Mouse (Mus musculus) MEL (cell line): ENCODE data around the gene C730034F03Rik. TPM values are rescaled to one million over a fixed set of nuclear protein-coding genes. Genes with fewer than 3 reads are reported as not detected.

Experiments used
- DNase-seq: peaks from one replicate; pipeline ENCODE4 v3.0.0; 2011; ENCODE audit warnings: low read depth, low spot score
- H3K27ac ChIP-seq: 2 replicates; pipeline ENCODE4 v1.5.1; 2012; ENCODE audit warnings: low read depth, mild to moderate bottlenecking, control low read depth, low read length, moderate library complexity; ENCODE audit not compliant: control insufficient read depth
- H3K27me3 ChIP-seq, 2 experiments: fragments of 150-350 bp in 1 of 2; sonication (generic) in 1 of 2; 2 replicates each; pipeline ENCODE4 v1.6.1; 2012; ENCODE audit warnings: low read length in 2 of 2, mild to moderate bottlenecking in 2 of 2, improper control_type of control experiment in 1 of 2, moderate library complexity in 1 of 2; ENCODE audit not compliant: insufficient read depth in 2 of 2, control insufficient read depth in 1 of 2
- H3K36me3 ChIP-seq, 2 experiments: 2 replicates each; pipeline ENCODE4 v1.6.1; 2012 to 2014; ENCODE audit warnings: low read length in 2 of 2, improper control_type of control experiment in 1 of 2, inconsistent platforms in 1 of 2, mild to moderate bottlenecking in 1 of 2; ENCODE audit not compliant: insufficient read depth in 2 of 2, control insufficient read depth in 1 of 2
- H3K4me1 ChIP-seq, 2 experiments: fragments of 150-350 bp in 1 of 2; sonication (generic) in 1 of 2; 2 replicates each; pipeline ENCODE4 v1.6.1; 2012; ENCODE audit warnings: low read length in 2 of 2, improper control_type of control experiment in 1 of 2, mild to moderate bottlenecking in 1 of 2; ENCODE audit not compliant: insufficient read depth in 2 of 2, control insufficient read depth in 1 of 2
- H3K4me3 ChIP-seq, 2 experiments: fragments of 150-350 bp in 1 of 2; sonication (generic) in 1 of 2; 2 replicates each; pipeline ENCODE4 v1.5.1; 2012; ENCODE audit warnings: low read depth in 2 of 2, low read length in 2 of 2, mild to moderate bottlenecking in 2 of 2, moderate library complexity in 2 of 2, control low read depth in 1 of 2, improper control_type of control experiment in 1 of 2; ENCODE audit not compliant: control insufficient read depth in 1 of 2, insufficient read depth in 1 of 2
- H3K79me2 ChIP-seq: 2 replicates; pipeline ENCODE4 v1.6.1; 2012; ENCODE audit warnings: mild to moderate bottlenecking, low read length, moderate library complexity; ENCODE audit not compliant: control insufficient read depth, poor library complexity, insufficient read depth
- H3K9ac ChIP-seq: 2 replicates; pipeline ENCODE4 v1.6.1; 2012; ENCODE audit warnings: low read depth, mild to moderate bottlenecking, control low read depth, low read length, moderate library complexity; ENCODE audit not compliant: control insufficient read depth, poor library complexity, severe bottlenecking
- H3K9me3 ChIP-seq: fragments of 150-350 bp; sonication (generic); replicated peaks from 2 replicates; pipeline ENCODE4 v1.6.1; 2012; ENCODE audit warnings: mild to moderate bottlenecking, low read length, improper control_type of control experiment, moderate library complexity; ENCODE audit not compliant: insufficient read depth
- CHD1 ChIP-seq: IDR thresholded peaks from 2 replicates; pipeline ENCODE4 v1.6.1; 2012; ENCODE audit warnings: low read depth, mild to moderate bottlenecking, inconsistent platforms, low read length, improper control_type of control experiment
- CTCF ChIP-seq, 3 experiments: IDR thresholded peaks in 2 of 3; conservative IDR thresholded peaks in 1 of 3; 2 replicates each; pipeline ENCODE4 v1.5.1; 2011 to 2012; ENCODE audit warnings: low read length in 3 of 3, low read depth in 2 of 3, mild to moderate bottlenecking in 2 of 3, improper control_type of control experiment in 1 of 3, inconsistent platforms in 1 of 3, mixed read lengths in 1 of 3, moderate library complexity in 1 of 3; ENCODE audit not compliant: control insufficient read depth in 1 of 3, insufficient read depth in 1 of 3, poor library complexity in 1 of 3, severe bottlenecking in 1 of 3
- E2F4 ChIP-seq: IDR thresholded peaks from 2 replicates; pipeline ENCODE4 v1.6.1; 2011; ENCODE audit warnings: low read depth, low read length, improper control_type of control experiment, borderline replicate concordance
- ELF1 ChIP-seq: IDR thresholded peaks from 2 replicates; pipeline ENCODE4 v1.6.1; 2014; ENCODE audit warnings: low read depth, mild to moderate bottlenecking, inconsistent platforms, low read length, improper control_type of control experiment, moderate library complexity
- EP300 ChIP-seq, 2 experiments: IDR thresholded peaks; 2 replicates each; pipeline ENCODE4 v1.6.1; 2011; ENCODE audit warnings: improper control_type of control experiment in 2 of 2, low read length in 2 of 2, low read depth in 1 of 2, mild to moderate bottlenecking in 1 of 2
- ETS1 ChIP-seq: IDR thresholded peaks from 2 replicates; pipeline ENCODE4 v1.6.1; 2012; ENCODE audit warnings: low read depth, mild to moderate bottlenecking, inconsistent platforms, low read length, improper control_type of control experiment, moderate library complexity
- GABPA ChIP-seq: IDR thresholded peaks from 2 replicates; pipeline ENCODE4 v1.6.1; 2012; ENCODE audit warnings: low read depth, mild to moderate bottlenecking, inconsistent platforms, low read length, improper control_type of control experiment, moderate library complexity
- GATA1 ChIP-seq: IDR thresholded peaks from 2 replicates; pipeline ENCODE4 v1.6.1; 2011; ENCODE audit warnings: low read depth, low read length, improper control_type of control experiment
- HCFC1 ChIP-seq: IDR thresholded peaks from 2 replicates; pipeline ENCODE4 v1.6.1; 2012; ENCODE audit warnings: low read depth, mild to moderate bottlenecking, inconsistent platforms, low read length, improper control_type of control experiment, moderate library complexity
- JUND ChIP-seq: IDR thresholded peaks from 2 replicates; pipeline ENCODE4 v1.6.1; 2011; ENCODE audit warnings: low read depth, mild to moderate bottlenecking, improper control_type of control experiment, low read length
- MAFK ChIP-seq: IDR thresholded peaks from 2 replicates; pipeline ENCODE4 v1.6.1; 2011; ENCODE audit warnings: low read depth, mild to moderate bottlenecking, low read length, improper control_type of control experiment, borderline replicate concordance
- MAX ChIP-seq: IDR thresholded peaks from 2 replicates; pipeline ENCODE4 v1.6.1; 2011; ENCODE audit warnings: low read length, improper control_type of control experiment
- MAZ ChIP-seq: IDR thresholded peaks from 2 replicates; pipeline ENCODE4 v1.6.1; 2012; ENCODE audit warnings: low read depth, mild to moderate bottlenecking, inconsistent platforms, low read length, improper control_type of control experiment
- MXI1 ChIP-seq: IDR thresholded peaks from 2 replicates; pipeline ENCODE4 v1.6.1; 2011; ENCODE audit warnings: mild to moderate bottlenecking, low read depth, low read length, improper control_type of control experiment
- MYB ChIP-seq: IDR thresholded peaks from 2 replicates; pipeline ENCODE4 v1.6.1; 2011; ENCODE audit warnings: mild to moderate bottlenecking, low read depth, low read length, improper control_type of control experiment
- NELFE ChIP-seq: IDR thresholded peaks from 2 replicates; pipeline ENCODE4 v1.6.1; 2011; ENCODE audit warnings: low read depth, low read length, improper control_type of control experiment
- POLR2AphosphoS2 ChIP-seq: IDR thresholded peaks from 2 replicates; pipeline ENCODE4 v1.6.1; 2011; ENCODE audit warnings: low read length, improper control_type of control experiment
- RAD21 ChIP-seq: IDR thresholded peaks from 2 replicates; pipeline ENCODE4 v1.6.1; 2011; ENCODE audit warnings: mild to moderate bottlenecking, low read depth, low read length, improper control_type of control experiment
- RCOR1 ChIP-seq: IDR thresholded peaks from 2 replicates; pipeline ENCODE4 v1.6.1; 2012; ENCODE audit warnings: low read depth, mild to moderate bottlenecking, inconsistent platforms, low read length, improper control_type of control experiment
- SIN3A ChIP-seq: IDR thresholded peaks from 2 replicates; pipeline ENCODE4 v1.6.1; 2012; ENCODE audit warnings: low read length, improper control_type of control experiment, inconsistent platforms
- TAL1 ChIP-seq: IDR thresholded peaks from 2 replicates; pipeline ENCODE4 v1.6.1; 2012; ENCODE audit warnings: mild to moderate bottlenecking, inconsistent platforms, low read length, moderate library complexity, mixed read lengths
- TBP ChIP-seq: IDR thresholded peaks from 2 replicates; pipeline ENCODE4 v1.8.0; 2011; ENCODE audit warnings: low read depth, low read length, improper control_type of control experiment
- TCF12 ChIP-seq: IDR thresholded peaks from 2 replicates; pipeline ENCODE4 v1.6.1; 2014; ENCODE audit warnings: low read depth, mild to moderate bottlenecking, inconsistent platforms, low read length, improper control_type of control experiment, moderate library complexity
- ZKSCAN1 ChIP-seq: IDR thresholded peaks from 2 replicates; pipeline ENCODE4 v1.6.1; 2012; ENCODE audit warnings: low read depth, mild to moderate bottlenecking, inconsistent platforms, low read length, improper control_type of control experiment, moderate library complexity
- ZMIZ1 ChIP-seq: IDR thresholded peaks from 2 replicates; pipeline ENCODE4 v1.6.1; 2012; ENCODE audit warnings: low read depth, mild to moderate bottlenecking, inconsistent platforms, low read length, improper control_type of control experiment, moderate library complexity
- polyA plus RNA-seq, 2 experiments: library from polyadenylated mRNA; stranded (reverse) in 1 of 2; unstranded in 1 of 2; fragments of >175 nt in 1 of 2; fragments of >200 nt in 1 of 2; gene quantifications; 2 replicates each; pipeline versions ENCODE4 v1.2.1 to v1.2.4; 2012; ENCODE audit warnings: low replicate concordance in 2 of 2, low read depth in 1 of 2; ENCODE audit not compliant: insufficient read length in 2 of 2, insufficient read depth in 1 of 2, missing spikeins in 1 of 2
- total RNA-seq: library from RNA; depleted of rRNA; stranded (reverse); fragments of 300-350 nt; gene quantifications from 2 replicates; pipeline ENCODE4 v1.2.3, GENCODE M21; 2012

Gene C730034F03Rik
- total and polyA plus RNA-seq, 3 experiments: 1.6 to 2.5 TPM; not detected in 1

GRCm38 (mm10) chr15:89471476-89471875 is 42.1 kb downstream of the C730034F03Rik start:
- peaks cover 0 to 6% of the 10 kb centered on the region in 2 experiments; a peak in 1 of 4 replicates for H3K4me1 ChIP-seq
- no peak overlapping the region for H3K4me3 ChIP-seq
- no peak overlapping the region for H3K27ac ChIP-seq
- H3K36me3 ChIP-seq: no peaks in the 10 kb centered on the region
- DNase-seq: no peak
- H3K79me2 ChIP-seq: no peaks in the 10 kb centered on the region; the same call in 1 of the 2 replicates
- no peak overlapping the region for H3K9ac ChIP-seq
- no peaks in the 10 kb centered on the region for H3K9me3 ChIP-seq
- H3K27me3 ChIP-seq: no peaks in the 10 kb centered on the region; a peak in 1 of 4 replicates
- TF ChIP-seq GATA1: no peak
- no peak for TF ChIP-seq MAX
- no peak for TF ChIP-seq CHD1
- no peak for TF ChIP-seq POLR2AphosphoS2
- TF ChIP-seq HCFC1: no peak
- no peak for TF ChIP-seq MAZ
- TF ChIP-seq MYB: no peak
- no peak for TF ChIP-seq MXI1
- no peak for TF ChIP-seq ZMIZ1
- TF ChIP-seq TBP: no peak
- TF ChIP-seq ELF1: no peak
- no peak for TF ChIP-seq ZKSCAN1
- TF ChIP-seq JUND: no peak
- TF ChIP-seq GABPA: no peak
- TF ChIP-seq E2F4: no peak
- TF ChIP-seq, all 39 proteins: peak for 0

DNA sequence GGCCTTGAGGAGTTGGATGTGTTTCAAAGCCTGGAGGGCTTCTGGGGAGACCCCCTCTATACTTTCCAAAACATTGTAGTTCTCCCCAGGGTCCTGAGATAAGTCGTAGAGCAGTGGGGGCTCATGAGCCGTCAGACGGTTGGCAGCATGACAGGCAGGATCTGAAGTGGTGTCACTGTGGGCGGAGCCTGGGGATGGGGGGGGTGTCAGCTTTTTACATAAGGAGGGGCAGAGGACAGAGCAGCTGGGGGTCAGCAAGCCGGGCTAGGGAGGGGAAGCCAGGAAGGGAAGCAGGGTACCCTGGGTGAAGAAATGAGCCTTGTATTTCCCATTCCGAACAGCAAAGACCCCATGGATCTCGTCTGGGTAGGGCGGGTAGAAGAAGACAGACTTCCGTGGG is 44.0 kb downstream of the C730034F03Rik start:
- no peak for DNase-seq
- TF ChIP-seq SIN3A (no peak), CHD1 (no peak), CTCF (IDR thresholded peaks at IDR 0.05 in 2 of 3, conservative IDR thresholded peaks at IDR 0.05 in 1 of 3; ENCODE audit: control insufficient read depth in 1 of 3, insufficient read depth in 1 of 3, low read depth in 2 of 3, low read length in 3 of 3, poor library complexity in 1 of 3, severe bottlenecking in 1 of 3) (no peak), RAD21 (no peak), EP300 (IDR thresholded peaks at IDR 0.05; ENCODE audit: low read depth in 1 of 2, low read length in 2 of 2) (no peak), GATA1 (no peak), TAL1 (no peak), MAFK (no peak), ETS1 (no peak), NELFE (no peak), RCOR1 (no peak), MAX (no peak), MYB (no peak), TCF12 (no peak)
- no peaks in the 10 kb centered on the region for H3K9me3 ChIP-seq
- no peak overlapping the region for H3K4me3 ChIP-seq
- no peaks in the 10 kb centered on the region; the same call in 1 of the 2 replicates for H3K79me2 ChIP-seq
- no peak overlapping the region for H3K9ac ChIP-seq
- H3K36me3 ChIP-seq: no peaks in the 10 kb centered on the region
- no peaks in the 10 kb centered on the region for H3K27me3 ChIP-seq
- H3K27ac ChIP-seq: no peak overlapping the region
- H3K4me1 ChIP-seq: peaks cover 0 to 9% of the 10 kb centered on the region in 2 experiments; a peak in 2 of 4 replicates
